Mouse (Mus musculus) lung, postnatal 14 days (tissue): ENCODE results near the gene Acot8.

Experiments used
- DNase-seq: peaks from one replicate; pipeline ENCODE4 v3.0.0; 2021

The Acot8 gene

DNA sequence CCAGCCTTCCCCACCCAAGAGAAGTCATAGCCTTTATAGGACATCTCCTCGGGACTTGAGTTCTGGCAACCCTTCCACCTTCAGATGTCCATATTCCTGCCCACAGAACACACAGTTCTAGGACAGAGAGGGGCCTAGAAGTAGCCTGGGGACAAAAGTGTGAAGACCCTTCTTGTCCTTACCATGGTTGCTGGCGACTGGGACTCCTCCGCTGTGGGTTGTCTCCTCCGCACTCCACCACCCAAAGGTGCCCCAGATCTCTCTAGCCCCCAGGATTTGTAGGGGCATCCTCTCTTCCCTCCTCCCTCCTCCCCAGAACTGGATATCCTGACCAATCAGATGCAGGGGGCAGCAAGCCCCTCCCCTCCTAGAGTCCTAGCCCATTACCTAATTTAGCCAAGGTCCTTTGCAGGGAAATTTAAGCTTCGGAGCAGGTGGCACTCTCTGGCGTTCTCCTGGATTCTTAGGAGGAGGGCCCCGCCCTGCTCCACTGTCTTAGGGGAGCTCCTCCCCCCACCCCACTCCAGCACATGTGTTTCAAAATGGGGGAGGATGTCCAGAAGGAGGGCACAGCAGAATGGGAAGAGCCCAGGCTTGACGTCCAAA lies 25.1 kb downstream of the Acot8 start, which contains the start of gene Tnnc2:
Gene Tnnc2 (minus strand): TSS at position 487 of the 606 bp plus-strand sequence.
- no peak for DNase-seq

DNA sequence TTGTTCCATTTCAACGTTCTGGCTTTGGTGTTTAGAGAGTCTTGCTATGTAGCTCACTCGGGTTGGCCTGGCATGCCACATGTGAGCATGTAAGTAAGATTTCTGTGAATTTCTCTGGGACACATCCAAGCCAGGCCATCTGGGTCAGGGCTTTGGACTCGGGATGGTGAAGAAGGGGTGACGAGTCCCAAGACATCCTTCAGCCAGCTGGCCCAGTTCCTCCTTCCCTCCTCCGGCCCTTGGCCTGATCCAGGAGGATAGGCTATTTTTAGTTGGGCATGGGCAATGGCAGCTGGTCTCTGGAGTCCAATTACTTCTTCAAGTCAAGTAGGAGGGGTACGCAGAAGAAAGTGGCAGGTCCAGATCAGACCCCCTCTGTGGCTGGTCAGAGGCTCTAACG lies 25.9 kb downstream of the Acot8 start:
- DNase-seq = no peak

GRCm38 (mm10) chr2:164778015-164778287 lies 26.7 kb downstream of the Acot8 start:
- DNase-seq = no peak

DNA sequence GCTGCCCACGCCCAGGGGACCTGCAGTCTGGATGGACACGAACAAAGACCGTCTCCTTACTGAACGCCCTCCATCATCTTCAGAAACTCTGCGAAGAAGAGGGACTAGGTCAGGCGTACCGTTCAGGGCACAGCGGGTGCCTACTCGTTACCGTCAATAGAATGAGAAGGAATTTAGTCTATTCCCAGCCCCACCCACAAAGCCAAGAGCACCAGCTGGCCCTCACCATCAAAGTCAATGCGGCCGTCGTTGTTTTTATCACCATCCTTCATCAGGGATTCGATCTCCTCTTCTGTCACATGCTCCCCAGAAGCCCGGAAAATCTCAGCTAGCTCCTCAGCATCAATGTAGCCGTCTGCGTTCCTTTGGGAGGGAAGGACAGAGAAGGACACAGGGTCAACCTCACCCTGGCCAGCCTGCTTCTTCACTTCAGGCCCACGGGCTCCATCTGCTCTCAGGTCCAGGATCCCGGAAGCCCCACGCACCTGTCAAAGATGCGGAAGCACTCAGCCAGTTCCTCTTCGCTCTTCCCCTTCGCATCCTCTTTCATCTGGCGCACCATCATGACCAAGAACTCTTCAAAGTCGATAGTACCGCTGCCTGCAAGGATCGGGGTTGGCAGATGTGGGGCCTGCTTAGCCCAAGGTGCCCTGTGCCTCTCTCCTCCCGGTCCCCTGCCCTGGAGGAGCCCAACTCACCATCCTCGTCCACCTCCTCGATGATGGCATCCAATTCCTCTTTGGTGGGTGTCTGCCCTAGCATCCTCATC lies 27.3 kb downstream of the Acot8 start:
- DNase-seq = no peak

GRCm38 (mm10) chr2:164776801-164777200 lies 27.9 kb downstream of the Acot8 start:
- DNase-seq = no peak

GRCm38 (mm10) chr2:164776130-164776529 lies 28.6 kb downstream of the Acot8 start:
- DNase-seq = no peak

GRCm38 (mm10) chr2:164773989-164774364 lies 30.7 kb downstream of the Acot8 start:
- no peak for DNase-seq

GRCm38 (mm10) chr2:164773229-164773988 lies 31.3 kb downstream of the Acot8 start:
- no peak for DNase-seq

GRCm38 (mm10) chr2:164771123-164771522 lies 33.6 kb downstream of the Acot8 start:
- DNase-seq = no peak

DNA sequence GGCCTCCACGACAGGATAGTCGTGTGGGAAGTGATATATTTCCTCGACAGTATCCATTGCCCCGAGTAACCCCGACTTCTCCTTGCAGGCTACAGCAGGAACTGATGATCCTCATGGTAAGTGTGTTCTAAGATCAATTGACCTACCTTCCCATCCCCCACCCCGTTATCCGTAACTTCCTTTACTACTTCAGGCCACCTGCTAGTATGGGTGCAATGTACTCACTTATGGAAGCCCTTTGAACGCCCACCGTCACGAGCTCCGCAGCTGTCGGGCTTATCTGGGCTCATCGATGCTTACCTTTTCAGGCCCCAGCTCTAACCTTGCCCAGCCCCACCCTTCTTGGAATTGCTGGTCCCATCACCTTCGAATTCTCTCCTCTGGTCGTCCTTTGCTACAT lies 34.4 kb downstream of the Acot8 start:
- no peak for DNase-seq

DNA sequence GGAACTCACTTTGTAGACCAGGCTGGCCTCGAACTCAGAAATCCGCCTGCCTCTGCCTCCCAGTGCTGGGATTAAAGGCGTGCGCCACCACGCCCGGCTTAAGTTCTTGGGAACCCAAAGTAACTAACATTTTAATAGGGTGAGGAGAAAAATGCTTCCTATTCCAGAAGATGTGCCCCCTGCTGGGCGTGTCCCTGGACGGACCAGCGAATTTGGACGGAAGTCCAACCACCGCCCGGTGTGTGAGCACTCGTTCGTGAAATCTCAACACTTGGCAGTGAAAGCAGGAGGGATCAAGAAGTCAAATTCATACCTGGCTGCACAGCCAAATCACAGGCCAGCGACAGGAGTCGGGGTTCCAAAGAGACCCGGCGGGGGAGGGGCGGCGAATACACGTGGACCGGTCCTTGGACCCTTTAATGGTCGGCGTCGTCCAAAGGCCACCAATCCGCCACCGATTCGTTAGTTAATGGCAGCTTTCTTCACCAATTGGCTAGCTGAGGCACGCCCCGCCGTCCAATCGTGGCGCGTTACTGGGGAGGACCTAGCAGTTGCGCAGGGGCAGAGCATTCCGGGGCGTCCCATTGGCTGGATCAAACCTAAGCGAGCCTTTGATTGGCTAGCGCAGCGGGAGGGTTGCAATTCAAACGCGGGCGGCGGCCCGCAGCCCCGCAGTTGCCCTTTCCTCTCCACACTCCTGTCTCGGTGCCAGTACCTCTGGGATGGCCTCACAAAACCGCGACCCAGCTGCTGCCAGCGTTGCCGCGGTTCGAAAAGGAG lies 35.2 kb downstream of the Acot8 start, which contains the start of gene Ube2c:
Gene Ube2c (plus strand): TSS at position 641 of the 780 bp plus-strand sequence.
- peak; percentile 98 for DNase-seq

DNA sequence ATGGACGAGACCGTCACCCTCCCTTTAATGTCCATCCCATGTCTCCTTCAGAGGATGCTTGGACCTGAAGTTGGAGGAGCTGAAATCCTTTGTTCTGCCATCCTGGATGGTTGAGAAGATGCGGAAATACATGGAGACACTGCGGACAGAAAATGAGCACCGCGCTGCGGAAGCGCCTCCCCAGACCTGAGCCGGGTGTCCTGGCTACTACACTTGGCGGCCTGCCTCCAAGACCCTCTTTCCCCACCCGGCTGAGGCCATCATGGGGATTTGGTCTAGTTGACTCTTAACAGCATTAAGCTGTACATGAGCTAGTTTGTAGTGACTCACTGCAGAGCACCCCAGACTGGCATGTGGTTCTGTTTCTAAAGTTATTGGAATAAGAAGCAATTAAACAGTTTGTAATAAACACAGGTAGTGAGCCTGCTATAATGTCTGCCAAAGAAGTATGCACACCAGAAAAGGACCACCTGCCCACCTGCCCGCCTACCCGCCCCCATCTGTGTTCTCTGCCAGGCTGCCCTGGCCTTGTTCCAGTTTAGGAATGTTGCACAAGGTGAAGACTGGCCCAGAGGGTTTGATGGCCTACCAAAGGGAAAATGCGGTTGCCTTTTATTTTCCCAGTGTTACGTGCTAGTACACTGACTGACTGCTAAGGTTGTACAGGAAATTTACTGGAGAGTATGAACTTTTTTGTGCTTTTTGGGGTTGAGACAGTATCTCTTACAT lies 36.7 kb downstream of the Acot8 start:
- no peak for DNase-seq

DNA sequence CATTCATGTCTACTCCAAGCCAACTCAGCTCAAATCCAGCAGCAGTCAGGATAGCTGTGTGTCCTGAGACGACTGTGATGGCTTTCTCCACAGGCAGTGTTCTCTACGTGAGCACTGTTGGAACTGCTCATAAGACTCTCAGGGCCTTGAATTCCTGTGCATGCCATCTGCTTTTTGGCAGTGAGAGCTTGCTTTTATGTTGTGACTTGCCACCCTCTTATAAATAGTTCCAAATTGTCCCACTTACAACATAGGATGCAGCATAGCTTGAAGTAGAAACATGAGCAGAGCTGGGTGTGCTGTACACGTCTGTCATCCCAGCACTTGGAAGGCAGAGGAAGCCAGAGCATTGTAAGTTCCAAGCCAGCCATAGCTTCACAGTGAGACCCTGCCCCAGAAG lies 38.8 kb downstream of the Acot8 start:
- DNase-seq = no peak

- no peak for DNase-seq
These were observed 42.1 kb downstream of the Acot8 start for GRCm38 (mm10) chr2:164762593-164762992.

DNA sequence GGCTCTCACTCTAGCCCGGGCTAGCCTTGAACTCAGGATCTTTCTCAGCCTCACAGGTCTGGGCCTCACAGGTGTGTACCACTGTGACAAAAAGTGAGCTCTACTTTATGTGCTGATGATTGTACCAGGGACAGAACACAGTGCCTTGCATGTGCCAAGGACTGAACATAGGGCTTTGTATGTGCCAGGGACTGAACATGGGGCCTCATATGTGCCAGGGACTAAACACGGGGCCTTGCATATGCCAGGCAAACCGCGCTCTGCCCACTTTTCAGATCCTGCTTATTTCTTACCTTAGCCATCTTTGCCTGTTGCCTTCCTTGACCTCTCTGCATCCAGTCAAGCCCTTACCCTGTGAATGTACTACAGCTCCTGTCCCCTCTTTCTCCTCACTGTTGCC lies 42.7 kb downstream of the Acot8 start:
- no peak for DNase-seq

DNA sequence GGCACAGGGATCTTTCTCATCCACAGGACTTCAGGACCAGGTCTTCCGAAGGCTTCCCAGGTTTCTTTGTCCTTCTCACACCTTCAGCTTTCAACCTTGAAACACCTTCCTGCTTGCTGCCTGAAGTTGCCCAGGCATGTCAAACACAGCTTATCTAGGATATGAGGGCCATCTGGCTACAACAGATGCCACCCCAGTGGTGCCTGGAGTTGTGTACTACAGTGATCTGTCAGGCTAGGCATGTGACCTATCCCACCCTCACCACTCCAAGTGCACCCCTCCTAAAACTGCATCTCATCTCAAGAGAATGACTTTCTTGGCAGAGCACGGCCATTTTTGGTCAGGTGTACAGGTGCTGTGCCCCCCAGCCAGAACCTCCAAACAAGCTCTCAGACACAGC lies 43.2 kb downstream of the Acot8 start:
- no peak for DNase-seq

DNA sequence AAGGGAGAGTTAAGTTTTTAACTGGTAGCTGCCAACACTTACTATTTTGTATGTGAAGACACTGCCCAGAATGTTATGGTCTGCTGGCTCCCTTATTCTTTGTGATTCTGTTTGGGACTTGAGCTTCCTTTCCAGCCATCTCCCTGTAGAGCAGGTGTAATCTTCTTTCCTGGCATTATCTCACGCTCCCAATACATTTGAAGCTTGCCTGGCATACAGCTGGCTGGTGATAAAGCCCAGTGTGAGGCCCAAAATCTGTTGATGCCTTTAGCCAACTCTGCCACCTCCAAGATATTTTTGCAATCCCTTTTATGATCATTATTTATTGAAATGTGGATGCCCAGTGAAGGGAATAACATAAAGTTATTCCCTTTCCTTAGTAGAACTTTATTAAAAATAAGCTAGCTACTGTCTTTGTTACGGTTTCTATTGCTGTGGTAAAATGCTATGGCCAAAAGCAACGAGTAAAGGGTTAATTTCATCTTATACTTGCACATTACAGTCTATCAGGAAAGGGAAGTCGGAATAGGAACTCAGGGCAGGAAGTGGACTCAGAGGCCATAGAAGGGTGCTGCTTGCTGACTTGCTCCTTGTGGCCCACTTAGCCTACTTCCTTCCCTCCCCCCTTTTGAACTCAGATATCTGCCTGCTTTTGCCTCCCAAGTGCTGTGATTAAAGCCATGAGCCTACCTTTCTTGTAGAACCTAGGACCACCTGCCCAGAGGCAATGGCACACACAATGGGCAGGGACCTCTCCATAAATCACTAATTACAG lies 44.4 kb downstream of the Acot8 start:
- no peak for DNase-seq

GRCm38 (mm10) chr2:164758692-164759091 lies 46.0 kb downstream of the Acot8 start:
- DNase-seq = no peak

DNA sequence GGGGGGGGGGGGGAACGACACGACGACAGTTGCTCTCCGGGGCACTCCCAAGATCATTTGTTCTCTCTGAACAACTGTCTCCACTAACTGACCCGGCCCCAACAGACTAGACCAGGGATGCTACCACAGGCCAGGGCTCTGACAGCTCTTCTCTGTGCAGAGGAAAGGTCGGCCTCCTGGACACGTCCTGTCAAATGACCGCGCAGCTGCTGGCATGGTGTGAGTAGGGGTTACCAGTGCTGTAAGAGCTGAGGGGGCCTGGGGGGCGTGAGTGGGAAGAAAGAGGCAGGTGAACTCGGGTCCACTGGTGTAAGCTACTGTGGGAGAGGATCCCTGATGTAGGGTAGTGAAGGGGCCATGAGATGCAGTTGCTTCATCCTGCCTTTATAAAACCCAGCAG lies 46.8 kb downstream of the Acot8 start:
- DNase-seq = no peak

GRCm38 (mm10) chr2:164754800-164755199 lies 49.9 kb downstream of the Acot8 start:
- DNase-seq = no peak

DNA sequence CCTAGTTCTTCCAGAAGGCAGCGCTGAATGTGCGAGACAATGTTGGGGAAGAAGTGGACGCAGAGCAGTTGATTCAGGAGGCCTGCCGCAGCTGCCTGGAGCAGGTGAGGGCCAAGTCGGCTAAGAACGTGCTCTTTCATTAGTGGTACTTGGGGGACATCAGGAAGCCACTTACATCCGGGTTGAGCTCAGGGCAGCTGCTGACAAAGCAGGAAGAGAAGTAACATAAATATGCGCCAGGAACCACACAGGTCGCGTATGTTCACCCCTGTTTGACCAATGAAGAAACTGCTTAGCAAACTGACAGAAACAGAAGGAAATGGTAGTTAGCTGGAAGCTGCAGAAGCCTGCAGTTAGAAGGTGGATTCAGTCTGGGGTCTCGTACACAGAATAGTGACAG lies 50.6 kb downstream of the Acot8 start:
- DNase-seq = no peak

DNA sequence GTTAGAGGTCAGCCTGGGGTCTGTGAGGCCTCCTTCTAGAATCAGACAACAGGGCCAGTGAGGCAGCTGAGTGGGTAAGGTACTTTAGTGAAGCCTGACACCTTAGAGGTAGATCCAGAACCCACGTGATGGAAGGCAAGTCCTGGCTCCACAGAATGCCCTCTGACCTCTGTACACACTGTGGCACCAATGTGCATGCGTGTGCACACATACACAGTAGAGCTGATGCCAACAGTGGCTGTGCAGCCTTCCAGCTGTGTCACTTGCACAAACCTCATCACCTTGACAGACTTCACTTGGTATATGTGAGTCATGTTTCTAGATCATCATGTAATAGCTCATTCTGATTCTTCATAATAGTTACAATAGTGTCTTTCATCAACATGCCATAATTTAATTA lies 52.2 kb downstream of the Acot8 start:
- no peak for DNase-seq
